Mouse (Mus musculus) testis, adult 2 months (tissue): ENCODE measurements around the gene Large1.

ENCODE experiments used
- CTCF ChIP-seq: fragments of 200-500 bp; IDR thresholded peaks from 2 replicates; pipeline ENCODE4 v1.5.1; 2012; ENCODE audit warnings: low read depth, mild to moderate bottlenecking, inconsistent platforms, low read length, moderate library complexity; ENCODE audit not compliant: control insufficient read depth, insufficient read depth, insufficient replicate concordance
- POLR2A ChIP-seq: fragments of 200-500 bp; IDR thresholded peaks from 2 replicates; pipeline ENCODE4 v1.6.1; 2012; ENCODE audit warnings: low read depth, mild to moderate bottlenecking, inconsistent platforms, low read length, moderate library complexity; ENCODE audit not compliant: control insufficient read depth

GRCm38 (mm10) chr8:72990425-72990824 lies 362.9 kb downstream of the Large1 start:
- TF ChIP-seq CTCF (no peak), POLR2A (no peak)
